Mouse (Mus musculus) kidney, adult 2 months (tissue): ENCODE results near the gene Sdr42e1.

ENCODE experiments used
- CTCF ChIP-seq: fragments of 200-500 bp; conservative IDR thresholded peaks from 2 replicates; pipeline ENCODE4 v1.5.1; 2011; ENCODE audit warnings: low read depth, mild to moderate bottlenecking, control low read depth, low read length, moderate library complexity, mixed read lengths; ENCODE audit not compliant: insufficient read depth, insufficient read length
- POLR2A ChIP-seq: fragments of 200-500 bp; IDR thresholded peaks from one replicate; pipeline ENCODE4 v1.6.1; 2011; ENCODE audit warnings: low read depth, low read length, control low read depth

DNA sequence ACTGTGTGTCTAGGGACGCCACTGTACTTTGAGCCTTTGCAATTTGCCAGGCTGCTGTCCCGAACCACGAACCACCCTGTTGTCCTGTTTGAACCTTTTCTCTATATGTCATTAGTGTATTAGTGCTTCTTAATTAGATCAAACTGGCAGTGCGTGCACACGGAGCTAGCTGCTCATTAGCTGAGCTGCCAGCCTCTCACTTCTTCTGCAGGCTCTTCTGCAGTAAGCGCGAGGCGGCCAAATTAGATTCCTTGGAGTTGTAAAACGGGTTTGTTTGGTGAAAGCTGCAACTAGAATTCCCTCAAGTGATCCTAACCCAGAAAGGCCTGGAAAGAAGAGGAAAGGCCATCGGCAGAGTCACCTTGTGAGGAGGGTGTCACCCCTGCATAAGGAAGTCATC, 29.2 kb upstream of the Sdr42e1 start:
- TF ChIP-seq POLR2A (no peak), CTCF (no peak)
